Mouse (Mus musculus): ENCODE data around the gene Fbxl21.

The Fbxl21 gene

DNA sequence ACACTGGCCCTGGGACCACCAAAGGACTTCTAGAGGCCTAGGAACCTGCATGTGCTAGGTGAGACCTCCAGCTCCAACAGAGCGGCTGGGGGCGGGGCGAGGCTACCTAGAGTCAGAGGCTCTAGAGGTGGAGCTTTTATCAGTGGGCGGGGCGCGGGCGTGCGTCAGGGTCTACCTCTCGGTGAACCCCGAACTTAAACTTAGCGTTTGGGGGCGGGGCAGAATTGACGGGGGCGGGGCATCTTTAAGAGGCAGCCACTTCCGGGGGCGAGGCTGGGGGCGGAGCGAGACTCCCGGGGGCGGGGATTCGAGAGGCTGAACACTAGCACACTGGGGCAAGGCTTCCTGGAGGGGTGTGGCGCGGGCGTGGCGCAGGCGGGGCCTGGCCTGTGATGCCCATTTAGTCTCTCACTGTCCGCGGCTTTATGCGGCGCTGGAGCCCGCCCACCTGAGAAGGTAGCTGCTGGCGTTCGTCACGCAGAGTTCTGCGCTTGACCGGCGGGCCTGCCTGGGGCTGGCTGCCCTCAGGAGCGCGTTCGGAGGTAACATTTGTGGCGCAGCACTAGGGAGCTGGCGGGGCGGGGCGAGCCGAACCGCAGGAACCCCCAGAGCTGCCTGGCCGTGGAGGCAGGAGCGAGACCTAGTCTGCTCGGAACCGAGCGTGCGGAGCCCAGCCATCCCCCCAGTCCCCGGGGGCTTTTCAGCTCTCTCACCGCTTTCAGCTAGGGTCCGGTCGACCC is at the start of gene Fbxl21:
Gene Fbxl21, plus strand, starts transcription at position 392 of the 740 bp plus-strand sequence.
- peak; percentile 93 for DNase-seq (ENCODE audit: extremely low spot score, low spot score)

DNA sequence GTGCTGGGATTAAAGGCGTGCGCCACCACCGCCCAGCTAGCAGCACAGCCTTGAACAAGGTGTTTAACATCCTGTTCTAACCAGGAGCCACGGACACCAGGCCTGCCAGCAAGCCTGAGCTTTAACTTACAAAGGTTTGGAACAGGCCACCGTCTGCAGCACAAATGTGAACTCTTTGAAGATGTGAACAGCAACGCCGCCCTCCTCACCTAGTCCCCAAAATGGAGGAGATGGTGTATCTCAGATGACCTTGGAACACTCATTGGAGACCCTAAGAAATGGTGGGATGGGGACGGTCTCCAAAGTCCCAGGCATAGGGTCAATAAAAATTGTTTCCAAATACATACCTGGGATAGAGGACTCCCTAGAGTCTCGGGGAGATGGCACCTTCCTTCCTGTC is 49.6 kb upstream of the Fbxl21 start:
- DNase-seq (ENCODE audit: extremely low spot score, low spot score), result no peak

DNA sequence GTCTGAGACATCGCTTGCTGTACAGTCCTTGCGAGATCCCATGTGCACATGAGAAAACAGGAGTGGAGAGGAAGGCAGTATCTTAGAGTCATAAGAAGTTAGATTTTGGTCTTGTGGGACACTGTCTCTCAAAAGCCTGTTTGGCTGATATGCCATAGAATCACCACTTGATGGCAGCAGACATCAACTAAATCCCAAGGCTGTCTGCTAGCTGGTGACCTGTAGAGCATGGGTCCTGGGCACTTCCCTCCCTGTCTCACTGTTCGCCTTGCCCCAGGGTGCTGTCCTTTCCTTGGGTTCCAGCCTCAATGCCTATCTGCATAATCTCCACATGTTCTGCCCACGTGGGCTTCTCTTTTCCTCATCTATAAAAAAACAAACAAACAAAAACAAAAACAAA is 46.9 kb upstream of the Fbxl21 start:
- DNase-seq (ENCODE audit: extremely low spot score, low spot score), result peak; percentile 31

DNA sequence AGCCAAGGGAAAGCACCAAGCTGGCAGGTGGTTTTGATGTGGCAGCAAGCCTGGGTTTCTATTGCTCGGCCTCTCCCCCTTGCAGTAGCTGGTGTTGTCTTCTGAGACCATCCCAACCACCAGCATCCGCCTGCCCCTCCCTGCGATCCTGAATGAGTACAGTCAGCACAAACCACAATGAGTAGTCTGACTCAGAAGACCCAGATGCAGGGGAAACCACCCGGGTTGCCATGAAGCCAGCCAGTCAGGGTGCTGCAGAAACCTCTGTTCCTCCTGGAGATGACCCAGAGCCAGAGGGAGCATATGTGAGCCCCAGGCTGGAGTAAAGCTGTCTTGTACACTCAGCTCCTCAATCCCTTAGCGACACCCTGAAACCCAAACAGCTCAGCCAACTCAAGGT is 45.5 kb upstream of the Fbxl21 start:
- no peak for DNase-seq (ENCODE audit: extremely low spot score, low spot score)

DNA sequence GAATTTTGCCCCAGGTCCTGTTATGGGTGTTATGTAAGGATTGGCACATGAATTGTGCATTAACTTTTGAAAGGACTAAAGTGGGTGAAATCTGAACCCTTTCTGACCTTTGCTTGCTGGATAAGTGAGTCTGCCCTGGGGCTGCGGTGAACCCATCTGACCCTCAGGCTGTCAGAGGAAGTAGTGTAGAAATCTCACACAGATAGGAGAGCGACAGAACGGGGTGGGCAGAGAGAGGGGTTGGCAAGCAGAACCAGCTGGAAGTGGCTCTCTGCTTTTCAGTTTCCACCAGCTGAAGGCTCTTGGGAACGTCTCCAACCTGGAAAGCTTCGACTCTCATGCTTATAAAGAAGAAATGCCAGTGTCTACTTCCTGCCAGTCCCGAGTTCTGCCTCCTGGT is 45.0 kb upstream of the Fbxl21 start:
- no peak for DNase-seq (ENCODE audit: extremely low spot score, low spot score)

DNA sequence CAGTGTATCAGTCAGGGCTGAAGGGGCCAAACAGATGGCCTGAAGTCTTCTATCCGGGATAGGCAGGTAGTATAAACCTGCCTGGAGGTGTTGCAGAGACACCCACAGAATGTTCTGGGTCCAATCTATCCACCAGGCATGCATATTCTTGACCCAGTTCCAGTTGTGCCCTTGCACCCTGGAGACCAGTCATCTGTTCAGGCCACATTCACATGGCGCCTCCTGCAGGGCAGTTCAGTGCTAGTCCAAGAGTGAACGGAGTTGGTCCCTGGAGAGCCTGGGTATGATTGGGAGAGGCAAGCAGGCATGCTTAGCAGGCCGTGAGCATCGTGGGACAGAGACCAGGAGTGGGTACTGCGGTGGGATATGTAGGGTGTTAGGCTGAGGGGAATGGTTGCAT is 44.2 kb upstream of the Fbxl21 start:
- no peak for DNase-seq (ENCODE audit: extremely low spot score, low spot score)

DNA sequence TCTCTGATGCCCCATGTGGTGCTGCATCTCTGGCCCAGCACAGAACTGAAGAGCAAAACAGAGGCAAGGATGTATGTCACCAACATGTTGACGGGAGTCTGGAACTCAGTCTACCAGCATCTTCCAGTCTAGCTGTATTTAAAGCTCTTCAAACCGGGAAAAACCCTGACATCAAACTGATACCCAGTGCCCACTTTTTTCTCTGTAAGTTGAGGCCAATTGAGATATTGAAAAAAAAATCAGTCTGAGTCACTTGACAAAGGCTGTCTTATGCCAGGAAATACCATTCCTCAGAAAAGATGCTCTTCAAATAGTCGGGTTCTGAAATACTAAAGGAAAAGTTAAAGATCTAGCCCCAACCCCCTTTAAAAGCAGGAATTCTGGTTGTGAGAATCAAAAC is 40.1 kb upstream of the Fbxl21 start, which contains the start of gene Il9:
Gene Il9, minus strand, starts transcription at position 101 of the 400 bp plus-strand sequence.
- no peak for DNase-seq (ENCODE audit: extremely low spot score, low spot score)

DNA sequence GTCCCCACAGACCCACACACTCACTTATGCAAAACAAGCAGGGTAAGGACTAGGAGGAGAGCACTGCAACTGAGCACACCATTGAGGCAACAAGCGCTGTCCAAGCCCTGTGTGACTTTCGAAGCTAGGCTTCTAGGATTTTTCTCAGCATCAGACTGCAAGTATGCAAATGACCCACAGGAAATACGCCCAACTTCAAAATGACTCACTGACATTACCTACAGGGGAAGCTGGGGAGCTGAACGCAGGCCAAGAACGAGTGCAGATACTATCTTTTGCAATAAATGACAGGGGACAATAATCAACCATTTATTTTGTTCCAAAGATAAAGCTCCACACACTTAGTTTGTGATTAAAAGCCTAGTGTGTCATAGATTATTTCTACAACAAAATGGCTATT is 34.3 kb upstream of the Fbxl21 start:
- no peak for DNase-seq (ENCODE audit: extremely low spot score, low spot score)

DNA sequence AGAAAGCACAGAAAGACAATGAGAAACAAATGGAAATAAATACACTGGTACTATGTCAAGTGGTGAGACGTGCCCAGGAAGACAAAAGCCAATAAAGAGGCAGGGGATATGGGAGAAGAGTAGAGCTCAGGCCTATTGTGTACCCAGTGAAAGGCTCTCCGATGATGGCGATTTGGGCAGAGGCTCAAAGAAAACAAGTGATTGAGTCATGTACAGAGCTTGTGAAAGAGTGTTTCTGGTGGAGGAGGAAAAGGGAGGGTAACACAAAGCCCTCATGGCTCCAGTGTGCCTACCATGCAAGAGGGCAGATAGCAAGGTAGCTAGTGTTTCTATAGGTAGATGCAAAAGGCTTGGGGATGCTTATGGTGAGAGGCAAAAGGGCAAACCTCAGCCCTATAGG is 27.8 kb upstream of the Fbxl21 start:
- no peak for DNase-seq (ENCODE audit: extremely low spot score, low spot score)

DNA sequence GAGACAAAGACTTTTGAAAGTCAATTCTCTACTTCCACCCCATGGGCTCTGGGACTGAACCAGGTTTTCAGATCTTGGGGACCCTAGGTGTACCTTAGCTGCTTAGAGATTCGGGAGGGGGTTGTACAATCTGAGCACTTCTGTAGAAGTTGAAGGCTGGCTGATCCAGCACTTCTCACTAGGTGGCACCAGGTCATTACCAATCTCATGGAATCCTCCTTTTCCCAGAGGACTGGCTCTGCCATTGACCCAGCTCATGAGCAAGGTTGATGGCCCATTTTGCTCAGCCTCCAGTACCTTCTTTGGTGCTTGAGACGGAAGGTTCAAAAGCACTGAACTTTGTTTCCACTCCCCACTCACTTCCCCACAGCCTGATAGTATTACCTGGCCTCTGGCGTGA is 22.1 kb upstream of the Fbxl21 start:
- DNase-seq (ENCODE audit: extremely low spot score, low spot score), result no peak

DNA sequence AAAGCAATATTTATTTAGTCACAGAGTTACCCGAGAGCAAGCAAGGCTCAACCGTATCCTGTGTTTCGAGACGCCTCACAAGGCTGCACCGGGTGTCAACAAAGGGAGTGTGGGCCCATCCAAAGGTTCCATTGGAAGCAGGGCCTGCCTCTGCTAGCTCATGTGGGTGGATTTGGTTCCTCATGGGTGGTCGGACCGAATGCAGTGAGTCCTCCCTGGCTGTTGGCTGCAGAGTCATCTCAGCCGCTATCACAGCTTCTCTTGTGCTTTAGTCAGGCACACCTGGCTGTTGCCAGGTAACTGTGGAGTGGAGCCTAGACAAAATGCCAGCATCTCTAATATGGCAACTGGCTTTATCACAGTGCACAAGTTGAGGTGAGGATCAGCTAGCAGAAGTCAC is 21.6 kb upstream of the Fbxl21 start:
- no peak for DNase-seq (ENCODE audit: extremely low spot score, low spot score)

DNA sequence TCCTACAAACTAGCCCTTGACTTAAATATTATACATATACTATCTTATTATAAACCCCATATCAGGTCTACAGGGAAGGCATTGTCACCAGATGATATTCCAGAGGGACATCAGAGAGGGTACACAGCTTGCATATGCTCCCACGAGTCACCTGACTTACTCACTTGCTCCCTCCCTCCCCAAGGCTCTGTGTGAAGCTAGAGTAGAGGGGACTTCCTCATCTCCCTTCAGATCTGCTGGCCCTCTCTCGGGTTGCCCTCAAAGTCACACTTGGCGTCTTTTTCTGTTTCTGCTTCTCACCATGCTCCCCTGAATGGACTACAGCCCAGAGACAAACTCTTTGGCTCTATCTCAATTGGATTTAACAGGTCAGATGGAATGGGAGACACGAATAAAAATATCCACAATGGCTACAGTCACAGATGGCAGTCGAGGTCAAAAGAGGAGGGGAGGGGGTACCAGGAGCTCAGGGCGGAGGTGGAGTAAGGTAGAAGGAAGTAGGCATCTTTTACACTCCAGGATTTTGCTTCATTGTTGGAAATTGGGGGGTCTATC is 20.3 kb upstream of the Fbxl21 start:
- DNase-seq (ENCODE audit: extremely low spot score, low spot score), result no peak

DNA sequence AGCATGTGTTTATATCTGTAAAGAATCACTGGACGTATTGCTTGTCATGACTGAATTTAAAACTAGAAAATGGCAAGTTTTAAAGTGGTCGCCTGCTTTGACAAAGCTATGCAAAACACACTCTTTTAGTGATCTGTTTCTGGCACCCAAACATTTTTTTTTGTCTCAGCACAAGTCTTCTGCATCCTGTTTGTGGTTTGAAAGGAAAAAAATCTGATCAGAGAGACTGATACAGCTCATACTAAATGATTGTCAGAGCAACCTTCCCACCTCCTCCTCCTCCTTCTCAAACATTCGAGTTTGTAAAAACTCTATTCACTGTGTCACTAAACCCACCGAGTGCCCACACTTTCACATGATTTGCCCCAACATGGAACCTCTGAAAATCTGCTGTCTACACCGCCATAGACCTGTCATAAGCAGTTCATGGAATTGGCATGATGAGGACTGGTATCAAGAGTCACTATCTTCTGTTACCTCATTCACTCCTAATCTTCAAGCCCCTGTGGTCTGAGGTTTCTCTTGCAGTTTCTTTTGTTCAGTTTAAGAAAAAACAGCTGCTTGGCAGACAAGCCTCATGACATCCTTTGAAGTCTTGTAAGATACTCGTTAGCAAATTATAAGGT is 15.3 kb upstream of the Fbxl21 start:
- DNase-seq (ENCODE audit: extremely low spot score, low spot score), result no peak

DNA sequence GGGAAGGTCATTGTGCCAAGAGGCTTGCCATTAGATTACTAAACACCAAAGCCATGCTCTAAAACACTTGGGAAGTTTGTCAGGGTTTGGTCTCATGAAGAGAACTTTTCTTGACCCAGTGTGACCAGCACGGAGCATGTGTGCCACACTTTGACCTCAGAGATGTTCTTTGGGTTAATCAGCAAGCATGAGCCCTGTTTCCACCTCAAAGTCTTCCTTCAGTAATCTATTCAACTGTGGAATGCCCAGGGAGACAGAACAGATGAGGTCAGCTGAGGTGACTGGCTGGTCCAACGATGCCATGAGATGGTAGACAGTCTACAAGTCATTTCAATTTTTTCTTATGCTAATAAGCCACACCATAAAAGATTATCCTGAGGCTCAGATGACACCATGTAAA is 12.5 kb upstream of the Fbxl21 start:
- DNase-seq (ENCODE audit: extremely low spot score, low spot score), result no peak

DNA sequence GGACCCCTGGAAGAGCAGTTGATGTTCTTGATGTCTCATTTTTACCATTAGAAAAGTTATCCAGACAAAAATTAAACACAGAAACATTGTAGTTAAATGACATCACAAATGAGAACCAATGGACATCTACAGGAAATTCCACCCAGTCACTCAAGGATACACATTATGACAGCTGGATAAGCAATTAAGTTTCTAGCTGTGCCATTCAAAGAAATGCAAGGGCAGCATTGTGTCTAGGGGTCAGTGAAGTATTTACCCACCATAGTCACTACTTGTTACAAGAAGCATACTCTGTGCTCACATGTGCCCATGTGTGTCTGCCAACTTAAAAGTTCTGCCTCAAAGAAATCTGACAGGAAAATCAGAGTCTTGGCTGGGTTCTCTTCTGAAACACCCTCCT is 8.7 kb upstream of the Fbxl21 start:
- DNase-seq (ENCODE audit: extremely low spot score, low spot score), result no peak

DNA sequence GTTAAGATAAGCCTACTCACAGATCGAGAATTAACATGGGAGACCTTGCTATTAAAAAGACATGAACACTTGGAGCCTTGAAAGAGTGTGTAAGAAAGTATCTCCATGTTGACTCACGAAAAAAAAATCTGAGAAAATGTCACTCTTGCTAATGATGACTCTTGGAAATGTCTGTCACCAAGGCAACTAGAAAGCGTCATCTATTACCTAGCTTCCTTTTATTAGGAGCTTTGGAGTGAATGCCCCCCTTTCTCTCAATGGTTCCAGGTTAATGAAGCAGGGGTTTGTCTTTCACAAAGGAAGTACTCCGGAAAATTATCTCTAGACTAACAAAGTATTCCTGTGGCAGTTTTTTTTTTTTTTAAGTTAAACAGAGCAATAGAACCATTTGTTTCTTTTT is 6.0 kb upstream of the Fbxl21 start:
- DNase-seq (ENCODE audit: extremely low spot score, low spot score), result no peak

DNA sequence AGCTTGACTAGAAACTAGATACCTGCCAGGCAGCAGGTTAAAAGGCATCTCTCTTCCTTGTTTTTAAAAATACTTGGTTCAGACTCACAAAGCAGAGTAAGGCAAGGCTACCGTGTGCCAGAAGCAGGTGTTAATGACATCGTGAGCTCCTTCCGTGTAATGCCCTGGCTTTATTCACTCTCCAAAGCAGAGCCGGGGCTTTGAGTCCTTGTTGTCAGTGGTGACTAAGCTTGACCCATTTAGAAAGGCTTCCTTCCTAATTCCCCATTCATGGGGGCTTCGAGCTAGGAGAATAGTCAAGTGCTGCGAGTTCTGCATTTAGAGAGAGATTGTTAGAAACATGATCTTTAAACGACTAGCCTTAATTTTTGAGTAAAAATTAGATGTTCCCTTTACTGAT is 5.5 kb upstream of the Fbxl21 start:
- DNase-seq (ENCODE audit: extremely low spot score, low spot score), result no peak

DNA sequence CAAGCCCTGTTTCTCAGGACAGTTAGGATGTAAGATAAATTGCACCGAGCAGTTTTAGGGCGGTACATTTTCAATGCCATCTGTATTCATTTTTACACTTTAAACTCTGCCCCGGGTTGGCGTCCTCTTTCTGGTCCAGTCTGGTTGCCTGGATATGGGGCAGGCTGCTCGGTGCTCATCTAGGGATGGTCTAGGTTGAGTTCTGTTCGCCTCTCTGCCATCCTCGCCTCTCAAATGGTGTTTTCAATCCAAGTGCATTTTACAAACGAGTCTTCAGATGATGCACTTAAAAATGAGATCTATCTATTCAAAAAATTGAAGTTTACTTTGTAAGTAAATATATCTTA is 522 bp downstream of the Fbxl21 start:
- no peak for DNase-seq (ENCODE audit: extremely low spot score, low spot score)

DNA sequence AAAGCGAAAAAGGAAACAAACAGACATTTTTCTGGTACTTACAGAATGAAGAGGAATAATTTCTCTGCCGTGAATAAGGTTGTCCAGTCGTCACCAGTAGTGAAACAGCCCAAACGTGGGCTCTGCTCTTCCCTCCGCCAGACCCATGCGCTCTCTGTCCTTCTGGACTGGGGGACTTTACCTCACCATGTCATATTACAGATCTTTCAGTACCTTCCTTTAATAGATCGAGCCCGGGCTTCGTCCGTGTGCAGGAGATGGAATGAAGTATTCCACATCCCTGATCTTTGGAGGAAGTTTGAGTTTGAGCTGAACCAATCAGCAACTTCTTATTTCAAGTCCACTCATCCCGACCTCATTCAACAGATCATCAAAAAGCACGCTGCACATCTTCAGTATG is 4.6 kb downstream of the Fbxl21 start:
- no peak for DNase-seq (ENCODE audit: extremely low spot score, low spot score)

DNA sequence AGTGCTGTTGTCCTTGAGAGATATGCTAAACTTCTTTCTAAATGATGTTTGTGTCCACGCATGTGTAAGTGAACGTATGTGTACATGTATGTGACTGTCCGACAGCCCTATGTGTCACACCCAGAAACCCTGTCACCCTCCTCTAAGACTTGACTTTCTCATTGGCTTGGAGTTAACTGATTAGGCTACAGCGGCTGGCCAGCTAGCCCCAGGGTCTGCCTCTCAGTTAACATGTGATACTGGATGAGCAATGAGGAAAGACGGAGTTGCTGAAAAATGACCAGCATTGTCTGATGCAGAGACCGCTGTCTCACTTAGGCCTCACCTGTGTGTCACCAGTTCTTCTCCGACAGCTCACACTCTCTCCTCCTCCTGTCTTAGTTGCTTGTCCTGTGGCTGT is 5.6 kb downstream of the Fbxl21 start:
- no peak for DNase-seq (ENCODE audit: extremely low spot score, low spot score)

DNA sequence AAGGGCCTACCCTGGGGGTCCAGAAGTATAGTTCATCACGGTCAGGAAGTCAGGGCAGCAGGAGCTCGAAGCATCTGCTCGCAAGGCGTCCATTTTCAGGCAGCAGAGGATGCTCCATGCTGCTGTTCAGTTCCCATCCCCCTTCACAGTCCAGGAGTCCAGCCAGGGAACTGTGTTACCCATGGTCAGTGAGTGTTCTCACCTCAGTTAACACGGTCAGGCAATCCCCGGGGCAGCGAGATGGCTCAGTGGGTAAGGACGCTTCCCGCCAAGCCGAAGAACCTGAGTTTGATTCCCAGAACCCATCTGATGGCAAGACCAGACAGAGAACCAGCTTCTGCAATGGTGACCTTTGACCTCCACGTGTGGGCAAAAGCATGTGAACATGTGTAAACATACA is 6.0 kb downstream of the Fbxl21 start:
- no peak for DNase-seq (ENCODE audit: extremely low spot score, low spot score)

DNA sequence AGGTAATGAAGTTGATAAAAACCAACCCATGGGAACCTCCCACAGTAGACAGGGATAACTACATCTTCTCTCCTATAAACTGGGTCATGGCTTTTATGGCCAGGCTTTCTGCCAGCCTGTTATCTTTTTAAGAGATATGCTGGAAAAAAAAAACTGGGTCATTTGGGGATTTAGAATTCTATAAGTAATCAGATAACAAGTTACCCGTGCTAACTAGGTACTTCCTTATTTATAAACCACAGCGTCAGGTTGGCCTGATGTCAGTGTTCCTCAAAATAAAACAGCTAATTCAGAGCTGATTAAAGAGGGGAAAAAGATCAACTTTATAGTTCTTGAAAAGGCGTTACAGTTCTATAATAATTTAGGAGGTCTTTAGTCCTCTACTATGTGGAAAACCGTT is 6.8 kb downstream of the Fbxl21 start:
- DNase-seq (ENCODE audit: extremely low spot score, low spot score), result no peak

DNA sequence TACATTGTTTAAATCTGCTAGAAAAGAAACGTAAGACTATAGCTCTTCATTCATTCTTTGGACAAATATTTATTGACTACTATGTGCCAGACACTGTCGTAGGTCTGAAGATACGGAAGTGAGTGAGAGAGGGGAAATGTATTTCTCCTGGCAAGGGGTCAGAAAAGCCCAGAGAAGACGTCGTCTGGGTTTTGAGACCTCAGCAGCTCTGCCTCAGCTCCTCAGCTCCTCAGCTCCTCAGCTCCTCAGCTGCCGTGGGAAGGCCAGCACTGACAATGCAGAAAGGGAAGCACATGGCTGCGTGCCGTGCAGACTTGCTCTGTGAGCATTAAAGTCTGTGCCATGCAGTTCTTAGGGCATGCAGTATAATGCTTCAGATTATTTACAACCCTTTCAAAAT is 7.4 kb downstream of the Fbxl21 start:
- DNase-seq (ENCODE audit: extremely low spot score, low spot score), result no peak

Measured in neural tube, embryonic 10.5 days (tissue).